Mouse (Mus musculus) olfactory bulb, adult 2 months (tissue): ENCODE measurements around the gene Emp1.

Experiments
- CTCF ChIP-seq: fragments of 200-500 bp; IDR thresholded peaks from 2 replicates; pipeline ENCODE4 v1.5.1; 2012; ENCODE audit warnings: low read depth, mild to moderate bottlenecking, low read length, moderate library complexity; ENCODE audit not compliant: insufficient read depth
- POLR2A ChIP-seq: fragments of 200-500 bp; IDR thresholded peaks from 2 replicates; pipeline ENCODE4 v1.6.1; 2012; ENCODE audit warnings: mild to moderate bottlenecking, low read depth, low read length, moderate library complexity; ENCODE audit not compliant: insufficient read depth

GRCm38 (mm10) chr6:135363344-135364040, 1.1 kb downstream of the Emp1 start:
- TF ChIP-seq POLR2A (no peak), CTCF (no peak)
